Mouse (Mus musculus) heart, postnatal 0 days (tissue): ENCODE measurements around the gene Clybl. TPM values are rescaled to one million over a fixed set of nuclear protein-coding genes. Genes with fewer than 3 reads are reported as not detected.

ENCODE experiments used
- ATAC-seq: fragments of 200-750 bp; cut with Nextera tagmentation; 2 replicates; pipeline ENCODE4 v1.8.0; 2017; ENCODE audit warnings: low read depth, moderate number of reproducible peaks, moderate library complexity; ENCODE audit not compliant: insufficient read depth
- DNase-seq: peaks from one replicate; pipeline ENCODE4 v3.0.0-alpha.2; 2016; ENCODE audit warnings: low spot score
- H3K27ac ChIP-seq: fragments of 300-500 bp; sonication (generic); 2 replicates; pipeline ENCODE4 v1.5.1; 2014; ENCODE audit warnings: low read depth, mild to moderate bottlenecking
- H3K27me3 ChIP-seq: fragments of 300-500 bp; sonication (generic); 2 replicates; pipeline ENCODE4 v1.6.1; 2014; ENCODE audit warnings: low read length, mixed read lengths; ENCODE audit not compliant: control insufficient read depth, insufficient read depth
- H3K36me3 ChIP-seq: fragments of 300-500 bp; sonication (generic); replicated peaks from 2 replicates; pipeline ENCODE4 v1.6.1; 2014; ENCODE audit warnings: low read length, mixed read lengths; ENCODE audit not compliant: control insufficient read depth, insufficient read depth
- H3K4me1 ChIP-seq: fragments of 300-500 bp; sonication (generic); 2 replicates; pipeline ENCODE4 v1.6.1; 2014; ENCODE audit warnings: antibody characterized with exemption; ENCODE audit not compliant: control insufficient read depth, insufficient read depth
- H3K4me2 ChIP-seq: fragments of 300-500 bp; sonication (generic); 2 replicates; pipeline ENCODE4 v1.6.1; 2014; ENCODE audit warnings: low read depth, mild to moderate bottlenecking, low read length, moderate library complexity
- H3K4me3 ChIP-seq: fragments of 300-500 bp; sonication (generic); 2 replicates; pipeline ENCODE4 v1.5.1; 2014; ENCODE audit warnings: low read depth, low read length
- H3K9ac ChIP-seq: fragments of 300-500 bp; sonication (generic); replicated peaks from 2 replicates; pipeline ENCODE4 v1.6.1; 2014; ENCODE audit warnings: low read depth, low read length, mixed read lengths
- H3K9me3 ChIP-seq: fragments of 300-500 bp; sonication (generic); replicated peaks from 2 replicates; pipeline ENCODE4 v1.6.1; 2016; ENCODE audit warnings: low read length; ENCODE audit not compliant: control insufficient read depth
- CTCF ChIP-seq: IDR thresholded peaks from 2 replicates; pipeline ENCODE4 v1.5.1; 2016; ENCODE audit warnings: antibody characterized with exemption, control low read depth, low read depth
- EP300 ChIP-seq: IDR thresholded peaks from 2 replicates; pipeline ENCODE4 v1.6.1; 2016; ENCODE audit warnings: antibody characterized with exemption, low read depth
- WGBS: fragments of 180-500 bp; shearing (Covaris S2); extraction: QIAGEN DNeasy Blood & Tissue Kit; methylation state at CpG from one replicate; pipeline ENCODE4 v1.1.7; 2014; 5-methylcytosine and 5-hydroxymethylcytosine counted together
- polyA plus RNA-seq: library from polyadenylated mRNA; unstranded; fragments of >200 nt; fragmentation: Nextera tagmentation; extraction: Ambion mirVana; gene quantifications from 2 replicates; pipeline ENCODE4 v1.2.1, GENCODE M21; 2015
- total RNA-seq: library from RNA; depleted of rRNA; stranded (reverse); fragments of >200 nt; gene quantifications from 2 replicates; pipeline ENCODE4 v1.2.3, GENCODE M21; 2014; ENCODE audit warnings: low replicate concordance

Gene Clybl
- total and polyA plus RNA-seq, 2 experiments from 2014 or later: 74.6 to 111 TPM

GRCm38 (mm10) chr14:122357316-122357715 lies 175.8 kb downstream of the Clybl start:
- 81% methylated on average over 4 of the region's 4 CpGs for WGBS
- Histone ChIP-seq H3K36me3 (no peaks in the 10 kb centered on the region), H3K4me2 (no peak overlapping the region), H3K27me3 (no peaks in the 10 kb centered on the region), H3K4me3 (no peak overlapping the region), H3K4me1 (no peaks in the 10 kb centered on the region), H3K9me3 (no peaks in the 10 kb centered on the region), H3K27ac (no peak overlapping the region), H3K9ac (no peak overlapping the region)
- ATAC-seq: no peak
- no peak for DNase-seq
- TF ChIP-seq CTCF: no peak
- no peak for TF ChIP-seq EP300

GRCm38 (mm10) chr14:122358592-122358991 lies 177.1 kb downstream of the Clybl start:
- no peak overlapping the region for H3K4me2 ChIP-seq
- WGBS: 81% methylated on average over 3 of the region's 3 CpGs
- no peak for TF ChIP-seq CTCF
- no peak for TF ChIP-seq EP300
- no peaks in the 10 kb centered on the region for H3K27me3 ChIP-seq
- H3K27ac ChIP-seq: no peak overlapping the region
- H3K9ac ChIP-seq: no peak overlapping the region
- no peaks in the 10 kb centered on the region for H3K9me3 ChIP-seq
- H3K4me3 ChIP-seq: no peak overlapping the region
- no peaks in the 10 kb centered on the region for H3K4me1 ChIP-seq
- DNase-seq (no peak), ATAC-seq (no peak)
- no peaks in the 10 kb centered on the region for H3K36me3 ChIP-seq

- Histone ChIP-seq H3K36me3 (no peaks in the 10 kb centered on the region), H3K9me3 (no peaks in the 10 kb centered on the region), H3K27me3 (no peaks in the 10 kb centered on the region), H3K4me1 (no peaks in the 10 kb centered on the region), H3K27ac (no peak overlapping the region), H3K9ac (no peak overlapping the region), H3K4me2 (no peak overlapping the region), H3K4me3 (no peak overlapping the region)
- TF ChIP-seq CTCF (no peak), EP300 (no peak)
- ATAC-seq (no peak), DNase-seq (no peak)
- whole genome bisulfite sequencing: 88% methylated on average over 23 of the region's 23 CpGs
Measured at GRCm38 (mm10) chr14:122359136-122359905, 177.8 kb downstream of the Clybl start.

- H3K36me3 ChIP-seq: no peaks in the 10 kb centered on the region
- no peak for ATAC-seq
- no peak overlapping the region for H3K4me3 ChIP-seq
- H3K9me3 ChIP-seq: no peaks in the 10 kb centered on the region
- no peak for TF ChIP-seq CTCF
- TF ChIP-seq EP300: no peak
- H3K9ac ChIP-seq: no peak overlapping the region
- H3K27ac ChIP-seq: no peak overlapping the region
- H3K4me1 ChIP-seq: no peaks in the 10 kb centered on the region
- no peak overlapping the region for H3K4me2 ChIP-seq
- DNase-seq: no peak
- no peaks in the 10 kb centered on the region for H3K27me3 ChIP-seq
- 89% methylated on average over 9 of the region's 9 CpGs for WGBS
Measured at GRCm38 (mm10) chr14:122361807-122362206, 180.3 kb downstream of the Clybl start.

DNA sequence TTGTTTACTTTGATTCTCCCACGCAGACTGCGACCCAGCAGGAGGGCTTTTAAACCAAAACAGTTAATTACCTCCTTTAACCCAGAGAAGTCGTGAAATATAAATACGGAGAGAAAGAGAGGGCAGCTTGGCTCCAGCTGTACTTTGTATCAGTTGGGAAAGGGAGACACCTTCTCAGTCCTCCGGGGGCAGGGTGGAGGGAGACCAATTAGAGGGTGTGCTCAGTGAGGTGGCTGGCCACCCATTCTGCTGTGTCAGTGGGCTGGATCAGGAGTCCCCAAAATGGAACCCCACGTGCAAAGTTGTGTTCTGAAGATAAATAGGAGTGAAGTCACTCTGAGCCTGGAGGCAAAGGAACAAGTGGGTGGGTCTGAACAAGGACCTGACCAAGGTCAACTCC lies 181.7 kb downstream of the Clybl start:
- no peaks in the 10 kb centered on the region for H3K36me3 ChIP-seq
- TF ChIP-seq CTCF (no peak), EP300 (no peak)
- no peak overlapping the region for H3K27ac ChIP-seq
- H3K9ac ChIP-seq: no peak overlapping the region
- H3K4me1 ChIP-seq: no peaks in the 10 kb centered on the region
- H3K4me3 ChIP-seq: no peak overlapping the region
- H3K27me3 ChIP-seq: no peaks in the 10 kb centered on the region
- 39% methylated on average over 6 of the region's 6 CpGs for WGBS
- H3K9me3 ChIP-seq: no peaks in the 10 kb centered on the region
- DNase-seq: no peak
- no peak overlapping the region for H3K4me2 ChIP-seq
- no peak for ATAC-seq

DNA sequence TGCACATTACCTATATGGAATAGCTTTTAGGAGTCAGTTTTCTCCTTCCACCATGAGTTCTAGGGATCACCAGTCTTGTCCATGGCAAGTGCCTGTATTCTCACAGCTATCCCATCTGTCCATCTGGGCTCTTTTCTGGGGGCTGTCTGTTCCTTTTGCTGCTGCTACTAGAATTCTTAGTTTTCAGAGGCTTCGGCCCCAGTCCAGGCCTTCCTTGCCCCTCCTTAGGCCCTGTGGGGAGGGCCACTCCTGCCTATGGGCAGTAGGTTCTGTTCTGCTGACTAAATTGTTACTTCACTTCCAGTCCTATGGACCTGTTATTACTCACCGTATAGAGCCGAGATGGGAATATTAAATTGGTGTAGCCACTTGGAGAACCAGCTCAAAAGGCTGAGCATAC lies 182.5 kb downstream of the Clybl start:
- TF ChIP-seq EP300 (no peak), CTCF (no peak)

More for the DNA sequence above, 182.5 kb downstream of the Clybl start:
- Histone ChIP-seq H3K27me3 (no peaks in the 10 kb centered on the region), H3K4me1 (no peaks in the 10 kb centered on the region), H3K9ac (no peak overlapping the region), H3K9me3 (no peaks in the 10 kb centered on the region), H3K4me3 (no peak overlapping the region), H3K4me2 (no peak overlapping the region), H3K27ac (no peak overlapping the region), H3K36me3 (no peaks in the 10 kb centered on the region)
- no peak for ATAC-seq
- no peak for DNase-seq
- WGBS: 94% methylated on average over 3 of the region's 3 CpGs
